Mouse (Mus musculus): ENCODE measurements around the gene Sidt2.

GRCm38 (mm10) chr9:45999009-45999408, 44.0 kb upstream of the Sidt2 start:
- TF ChIP-seq POLR2A (IDR thresholded peaks at IDR 0.05; ENCODE audit: low read depth, low read length) (no peak), CTCF (conservative IDR thresholded peaks at IDR 0.05; ENCODE audit: insufficient read depth, insufficient read length, low read depth, low read length) (no peak)
